Mouse (Mus musculus) G1E (cell line): Measurements from ENCODE around the gene Agbl4. TPM values are rescaled to one million over a fixed set of nuclear protein-coding genes. Genes with fewer than 3 reads are reported as not detected.

Experiments used
- ATAC-seq: 2 replicates; pipeline ENCODE4 v1.8.0; 2016; ENCODE audit warnings: mild to moderate bottlenecking; ENCODE audit not compliant: insufficient number of reproducible peaks, poor library complexity, low FRiP score, severe bottlenecking; ENCODE audit errors: extremely low read depth
- DNase-seq: peaks from one replicate; pipeline ENCODE4 v3.0.0; 2012; ENCODE audit warnings: low spot score
- H3K27me3 ChIP-seq: 2 replicates; pipeline ENCODE4 v1.6.1; 2012; ENCODE audit warnings: mild to moderate bottlenecking, low read length, inconsistent platforms; ENCODE audit not compliant: insufficient read depth
- H3K36me3 ChIP-seq: replicated peaks from 2 replicates; pipeline ENCODE3; 2012; ENCODE audit warnings: mild to moderate bottlenecking, inconsistent platforms
- H3K4me1 ChIP-seq: 2 replicates; pipeline ENCODE4 v1.6.1; 2012; ENCODE audit warnings: low read depth, low read length, inconsistent platforms, mixed read lengths; ENCODE audit not compliant: insufficient read depth
- H3K4me3 ChIP-seq: 2 replicates; pipeline ENCODE4 v1.5.1; 2012; ENCODE audit warnings: low read depth, mild to moderate bottlenecking, inconsistent platforms, low read length, moderate library complexity, mixed read lengths
- H3K9me3 ChIP-seq: replicated peaks from 2 replicates; pipeline ENCODE4 v1.6.1; 2012; ENCODE audit warnings: inconsistent platforms
- CTCF ChIP-seq: IDR thresholded peaks from 2 replicates; pipeline ENCODE4 v1.5.1; 2012; ENCODE audit warnings: low read depth, low read length, inconsistent platforms, mixed read lengths
- GATA1 ChIP-seq: IDR thresholded peaks from 2 replicates; pipeline ENCODE4 v1.6.1; 2012; ENCODE audit warnings: borderline replicate concordance, low read length, inconsistent platforms, mixed read lengths
- GATA2 ChIP-seq: IDR thresholded peaks from 2 replicates; pipeline ENCODE4 v1.6.1; 2012; ENCODE audit warnings: low read depth, low read length, inconsistent platforms, borderline replicate concordance
- POLR2AphosphoS5 ChIP-seq: IDR thresholded peaks from 2 replicates; pipeline ENCODE4 v1.6.1; 2012; ENCODE audit warnings: low read depth, low read length, inconsistent platforms; ENCODE audit not compliant: insufficient replicate concordance
- TAL1 ChIP-seq: conservative IDR thresholded peaks from 2 replicates; pipeline ENCODE4 v1.6.1; 2012; ENCODE audit warnings: low read depth, low read length, inconsistent platforms, mixed read lengths
- polyA plus RNA-seq: library from polyadenylated mRNA; stranded (reverse); fragments of >175 nt; gene quantifications from 2 replicates; pipeline ENCODE4 v1.2.3, GENCODE M21; 2012
- total RNA-seq, 2 experiments: library from RNA; stranded (forward) in 1 of 2; stranded (reverse) in 1 of 2; fragments of 200-1000 nt in 1 of 2; fragments of >200 nt in 1 of 2; fragmentation: Nextera tagmentation in 1 of 2; gene quantifications; 2 replicates each; pipeline ENCODE4 v1.2.3; 2014 to 2017

The Agbl4 gene
- total RNA-seq (2014; fragmentation: Nextera tagmentation) (not detected in 2 replicates), total RNA-seq (2017) (0.17 and 0.55 TPM in 2 replicates), polyA plus RNA-seq (not detected in 2 replicates)

DNA sequence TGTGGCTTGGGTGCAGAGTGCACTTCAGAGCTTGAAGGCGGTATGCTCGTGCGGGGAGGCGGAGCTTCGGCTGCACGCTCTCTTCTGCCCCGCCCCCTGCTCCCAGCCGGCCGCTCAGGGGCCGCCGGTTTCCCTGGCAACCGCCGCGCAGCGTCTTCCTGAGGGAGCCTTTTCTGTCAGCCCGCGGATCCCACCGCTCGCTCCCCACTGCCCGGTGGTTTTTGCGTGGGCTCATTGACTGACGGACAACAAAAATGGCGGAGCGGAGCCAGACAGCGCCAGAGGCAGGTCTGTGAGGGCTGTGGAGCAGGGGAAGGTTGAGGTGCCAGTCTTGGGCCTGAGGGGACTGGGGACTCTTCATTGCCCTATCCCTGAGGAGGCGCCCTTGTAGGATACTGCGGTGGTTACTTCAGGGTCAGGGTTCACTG, at the start of gene Agbl4:
Gene Agbl4, plus strand, starts transcription at position 44 of the 428 bp plus-strand sequence.
- Histone ChIP-seq H3K4me3 (no peak within 1 kb of the TSS; the same call in 1 of the 2 replicates), H3K36me3 (no peaks in the 10 kb centered on the region), H3K4me1 (no peaks in the 10 kb centered on the region), H3K27me3 (no peaks in the 10 kb centered on the region), H3K9me3 (peaks cover 8% of the 10 kb centered on the region)
- ATAC-seq (no peak), DNase-seq (no peak)
- TF ChIP-seq GATA1, result no peak
- TF ChIP-seq GATA2, result no peak
- no peak for TF ChIP-seq CTCF
- no peak for TF ChIP-seq TAL1
- no peak for TF ChIP-seq POLR2AphosphoS5

DNA sequence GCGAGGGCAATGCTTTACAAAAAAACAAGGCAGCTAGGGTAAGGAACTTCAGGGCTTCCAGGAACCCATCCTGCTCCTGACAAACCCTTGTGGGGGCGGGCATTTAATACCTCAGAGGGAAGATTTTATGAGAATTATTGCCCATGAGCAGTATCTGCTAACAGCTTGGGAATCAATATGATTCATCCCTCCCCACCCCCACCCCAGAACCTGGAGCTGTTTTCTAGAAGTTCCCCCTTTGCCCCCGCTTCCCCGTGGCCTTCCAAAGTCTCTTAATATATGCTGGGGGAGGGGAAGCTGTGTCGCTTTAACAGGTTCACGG, 46.6 kb upstream of the Agbl4 start:
- Histone ChIP-seq H3K27me3 (no peaks in the 10 kb centered on the region), H3K4me1 (no peaks in the 10 kb centered on the region), H3K9me3 (peaks cover 15% of the 10 kb centered on the region), H3K36me3 (no peaks in the 10 kb centered on the region), H3K4me3 (no peak overlapping the region)
- TF ChIP-seq GATA2 (no peak), GATA1 (no peak), POLR2AphosphoS5 (no peak), CTCF (no peak), TAL1 (no peak)
- no peak for ATAC-seq
- DNase-seq, result no peak

DNA sequence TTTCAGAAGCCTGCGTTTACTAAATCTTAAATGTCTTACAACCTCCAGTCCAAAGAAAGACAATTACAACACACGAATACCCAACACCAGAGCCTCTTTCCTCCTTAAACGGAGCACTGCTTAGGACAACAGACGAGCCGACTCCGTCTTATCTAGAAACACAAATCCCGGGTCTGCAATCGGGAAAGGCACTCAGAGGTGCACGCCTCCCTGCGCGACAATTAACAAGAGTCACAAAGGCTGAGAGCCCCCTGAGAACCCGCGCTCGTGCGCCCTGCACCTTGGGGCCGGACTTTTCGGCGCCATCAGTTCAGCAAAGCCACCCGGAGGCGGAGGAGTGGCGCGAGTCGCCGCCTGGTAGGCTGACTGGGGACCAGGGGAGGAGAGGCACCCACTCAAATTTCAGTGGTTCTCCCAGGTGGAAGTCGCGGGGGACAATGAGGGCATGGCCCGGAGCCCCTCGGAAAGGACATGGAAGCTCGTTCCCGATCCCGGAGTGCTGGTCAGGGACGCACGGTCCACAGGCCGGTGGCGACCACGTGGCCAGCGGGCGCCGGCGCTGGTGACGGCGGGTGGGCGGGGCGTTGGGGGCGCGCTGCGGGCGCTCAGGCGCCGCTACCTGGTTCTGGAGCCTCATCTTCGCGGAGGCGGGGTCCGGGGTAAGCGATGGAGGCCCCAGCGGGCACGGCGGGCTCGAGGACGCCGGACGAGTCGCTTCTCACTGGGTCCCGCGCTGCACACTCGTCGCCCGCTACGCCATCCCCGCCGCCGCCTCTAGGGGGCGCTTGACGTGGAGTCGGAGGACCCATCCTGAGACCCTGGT, 46.1 kb upstream of the Agbl4 start, which contains the start of gene Elavl4:
Gene Elavl4, minus strand, starts transcription at position 732 of the 823 bp plus-strand sequence.
- H3K27me3 ChIP-seq, result no peaks in the 10 kb centered on the region
- no peaks in the 10 kb centered on the region for H3K36me3 ChIP-seq
- H3K4me3 ChIP-seq, result no peak within 1 kb of the TSS; the same call in 1 of the 2 replicates
- peaks cover 15% of the 10 kb centered on the region for H3K9me3 ChIP-seq
- no peak for TF ChIP-seq TAL1
- TF ChIP-seq GATA1, result no peak
- TF ChIP-seq POLR2AphosphoS5, result no peak
- TF ChIP-seq CTCF, result no peak
- DNase-seq, result no peak
- no peaks in the 10 kb centered on the region for H3K4me1 ChIP-seq
- no peak for ATAC-seq

DNA sequence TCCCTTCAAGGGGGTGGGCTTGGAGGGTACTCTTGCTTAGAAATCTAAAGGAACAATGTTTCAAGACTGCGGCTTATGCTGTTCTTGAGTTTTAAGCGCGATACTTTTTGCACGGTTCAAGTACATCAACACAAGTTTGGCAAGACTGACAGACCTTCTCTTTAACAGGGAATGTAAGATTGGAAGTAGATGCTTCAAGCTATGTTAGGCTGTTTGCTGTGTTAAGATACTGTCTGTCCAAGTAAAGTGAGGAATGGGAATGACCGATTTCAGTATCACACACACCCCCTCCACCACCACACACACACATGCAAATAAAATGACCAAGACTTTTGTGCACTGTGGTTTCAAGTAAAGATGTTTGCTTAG, 45.5 kb upstream of the Agbl4 start:
- Histone ChIP-seq H3K9me3 (peaks cover 15% of the 10 kb centered on the region), H3K4me1 (no peaks in the 10 kb centered on the region), H3K27me3 (no peaks in the 10 kb centered on the region), H3K4me3 (no peak overlapping the region), H3K36me3 (no peaks in the 10 kb centered on the region)
- ATAC-seq (no peak), DNase-seq (no peak)
- TF ChIP-seq TAL1 (no peak), GATA2 (no peak)

DNA sequence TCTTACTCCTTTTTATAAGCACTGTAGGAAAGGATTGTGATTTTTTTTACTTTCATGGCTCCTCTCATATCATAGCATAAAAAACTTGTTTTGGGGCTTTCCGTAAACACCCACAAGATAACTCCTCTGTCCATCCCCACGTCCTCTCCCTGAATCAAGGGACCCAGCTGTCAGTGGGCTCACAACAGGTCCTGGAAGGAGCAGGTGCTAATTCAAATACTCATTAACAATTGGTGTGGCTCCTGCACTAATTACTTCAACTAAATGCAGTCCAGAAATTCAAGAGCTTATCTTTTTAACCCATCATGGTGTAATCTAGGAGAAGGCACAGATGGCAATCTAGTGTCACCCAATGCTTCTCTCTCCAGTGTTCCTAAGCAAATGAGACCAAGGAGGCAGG, 36.9 kb upstream of the Agbl4 start:
- ATAC-seq, result no peak
- Histone ChIP-seq H3K36me3 (no peaks in the 10 kb centered on the region), H3K27me3 (no peaks in the 10 kb centered on the region), H3K4me1 (no peaks in the 10 kb centered on the region), H3K4me3 (no peak overlapping the region), H3K9me3 (no peaks in the 10 kb centered on the region)
- TF ChIP-seq GATA2 (no peak), GATA1 (no peak), CTCF (no peak), POLR2AphosphoS5 (no peak), TAL1 (no peak)
- no peak for DNase-seq

DNA sequence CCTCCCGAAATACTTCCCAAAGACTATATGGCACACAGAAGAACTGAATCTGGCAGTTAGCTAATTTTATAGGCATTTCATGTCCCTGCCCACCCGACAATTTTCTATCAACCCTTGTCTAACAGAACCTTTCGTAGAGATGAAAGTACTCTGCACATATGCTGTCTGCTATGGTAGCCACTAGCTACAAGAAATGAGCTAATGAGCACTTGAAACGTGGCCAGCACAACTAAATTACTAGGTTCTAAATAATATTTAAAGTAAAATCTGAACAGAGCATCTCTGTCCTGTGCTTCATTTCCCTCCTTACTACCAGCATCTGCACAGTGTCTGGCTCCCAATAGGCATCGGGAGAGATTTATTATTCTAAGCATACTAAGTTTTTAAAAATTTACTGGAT, 1.2 kb upstream of the Agbl4 start:
- no peak overlapping the region for H3K4me3 ChIP-seq

More for the DNA sequence above, 1.2 kb upstream of the Agbl4 start:
- TF ChIP-seq POLR2AphosphoS5, result no peak
- TF ChIP-seq TAL1, result no peak
- no peak for TF ChIP-seq GATA2
- TF ChIP-seq GATA1, result no peak
- no peak for TF ChIP-seq CTCF
- H3K27me3 ChIP-seq, result no peaks in the 10 kb centered on the region
- no peaks in the 10 kb centered on the region for H3K36me3 ChIP-seq
- H3K9me3 ChIP-seq, result peaks cover 8% of the 10 kb centered on the region
- ATAC-seq, result no peak
- H3K4me1 ChIP-seq, result no peaks in the 10 kb centered on the region
- DNase-seq, result no peak
